Mouse (Mus musculus): ENCODE data around the gene Ldlrad3.
A peak's percentile ranks its signal among the peaks of the same experiment; 100 is the strongest.

Ldlrad3 gene

GRCm38 (mm10) chr2:101906379-101906690 is 279.9 kb downstream of the Ldlrad3 start:
- DNase-seq (ENCODE audit: low read depth, low spot score): no peak

GRCm38 (mm10) chr2:101905534-101906378 is 280.4 kb downstream of the Ldlrad3 start:
- DNase-seq (ENCODE audit: low read depth, low spot score): peak; percentile 92

- DNase-seq (ENCODE audit: low read depth, low spot score): no peak
Observed at GRCm38 (mm10) chr2:101902196-101902595, 284.0 kb downstream of the Ldlrad3 start.
